Comparison of ENCODE assay signal across 15 mouse cellular contexts in genomic region chr13:97053844-97054243, GRCm38 (mm10). TPM values are rescaled to one million over a fixed set of nuclear protein-coding genes. Genes with fewer than 3 reads are reported as not detected.
DNase-seq lines count a peak whose midpoint lies in the region; ATAC-seq lines count a peak whose summit lies in the region.
"Had no signal": no experiment of that assay in that cellular context is flagged by ENCODE, and none has a peak within 500 bp of the region (broad histone marks: within the 10 kb centered on the region; RNA-seq: fewer than 3 reads in every experiment).

No protein-coding gene starts in this region.

- H3K36me3 ChIP-seq in liver, embryonic 11.5 days (ENCODE audit: control insufficient read depth, insufficient read depth, low read length) = no peaks in the 10 kb centered on the region
- H3K36me3 ChIP-seq: forebrain, embryonic 12.5 days; hindbrain, embryonic 10.5 days; liver, embryonic 12.5 days; midbrain, embryonic 12.5 days had no signal

- whole genome bisulfite sequencing in liver, embryonic 11.5 days = 75% methylated on average over 8 of the region's 8 CpGs

- no peak overlapping the region for H3K27ac ChIP-seq in liver, embryonic 11.5 days (ENCODE audit: low read depth, low read length)
- H3K27ac ChIP-seq: forebrain, embryonic 12.5 days; hindbrain, embryonic 10.5 days; layer of hippocampus, adult 2 months; liver, embryonic 12.5 days; midbrain, embryonic 12.5 days had no signal

- no peaks in the 10 kb centered on the region for H3K9me3 ChIP-seq in liver, embryonic 11.5 days (ENCODE audit: control insufficient read depth, low read length)
- H3K9me3 ChIP-seq: forebrain, embryonic 12.5 days; hindbrain, embryonic 10.5 days; liver, embryonic 12.5 days; midbrain, embryonic 12.5 days had no signal

- no peak overlapping the region for H3K4me3 ChIP-seq in liver, embryonic 11.5 days (ENCODE audit: low read depth, low read length)
- H3K4me3 ChIP-seq: forebrain, embryonic 12.5 days; hindbrain, embryonic 10.5 days; layer of hippocampus, adult 2 months; liver, embryonic 12.5 days; midbrain, embryonic 12.5 days had no signal

- H3K4me2 ChIP-seq in liver, embryonic 11.5 days = no peak overlapping the region
- H3K4me2 ChIP-seq: forebrain, embryonic 12.5 days; liver, embryonic 12.5 days; midbrain, embryonic 12.5 days had no signal

- ATAC-seq in granulocyte monocyte progenitor cell, adult 5-6 weeks (replicated peaks; ENCODE audit: poor library complexity, severe bottlenecking) = no peak
- no peak for ATAC-seq in liver, embryonic 11.5 days (replicated peaks; ENCODE audit: low FRiP score)
- ATAC-seq: liver, embryonic 12.5 days; Patski had no signal

- H3K27me3 ChIP-seq in liver, embryonic 11.5 days (replicated peaks; ENCODE audit: control insufficient read depth, insufficient read depth, low read length) = no peaks in the 10 kb centered on the region
- H3K27me3 ChIP-seq: forebrain, embryonic 12.5 days; liver, embryonic 12.5 days; midbrain, embryonic 12.5 days; Patski had no signal

- no peak overlapping the region for H3K9ac ChIP-seq in liver, embryonic 11.5 days (ENCODE audit: low read depth, low read length)
- H3K9ac ChIP-seq: forebrain, embryonic 12.5 days; liver, embryonic 12.5 days; midbrain, embryonic 12.5 days had no signal

- peak; percentile 50 for DNase-seq in adrenal gland, postnatal 14 days
- no peak for DNase-seq in adrenal gland, postnatal 4 days (ENCODE audit: low spot score in 2 of 2)
- peak; percentile 22 for DNase-seq in right cerebral cortex, postnatal 4 days
- no peak for DNase-seq in right cerebral cortex, adult 18-20 months
- DNase-seq in gonadal fat pad, adult 2 months (ENCODE audit: low read depth) = peak; percentile 50
- DNase-seq in lung, postnatal 4 days = peak; percentile 20 to 58
- no peak for DNase-seq in liver, embryonic 11.5 days (ENCODE audit: low spot score)
- DNase-seq: B cell, adult 2 months had no signal

- peaks cover 2% of the 10 kb centered on the region; the same call in 1 of the 2 replicates for H3K4me1 ChIP-seq in liver, embryonic 11.5 days (replicated peaks; ENCODE audit: control insufficient read depth, insufficient read depth, low read length)
- H3K4me1 ChIP-seq: forebrain, embryonic 12.5 days; hindbrain, embryonic 10.5 days; midbrain, embryonic 12.5 days had no signal

RNA-seq across cellular contexts. Expression of gene Fam169a, which starts 13.2 kb away (rescaled TPM):
- 4.5 and 5.7 TPM in 2 replicates for total RNA-seq in adrenal gland, postnatal 14 days (2021)
- 10 to 100 TPM in 1 of 2 experiments, 1 to 10 TPM in 1; 10.0 to 10.4 TPM for total RNA-seq in adrenal gland, postnatal 4 days (2021)
- polyA plus RNA-seq in gonadal fat pad, adult 2 months (2012; rRNA removed) = 3.2 and 3.3 TPM in 2 replicates
- not detected in 2 replicates for total RNA-seq in granulocyte monocyte progenitor cell, adult 5-6 weeks (2014; fragmentation: Nextera tagmentation)
- 0.47 and 0.88 TPM in 2 replicates for total RNA-seq in granulocyte monocyte progenitor cell, adult 5-6 weeks (2017)
- polyA plus RNA-seq in liver, embryonic 11.5 days (2014; fragmentation: Nextera tagmentation; extraction: Ambion mirVana) = 8.9 and 10.0 TPM in 2 replicates

RNA-seq across cellular contexts. Expression of gene 1700029F12Rik, which starts 19.7 kb away (rescaled TPM):
- not detected in 2 replicates for total RNA-seq in adrenal gland, postnatal 14 days (2021)
- under 1 TPM in 1 of 2 experiments, not detected in 1; 0.36 TPM for total RNA-seq in adrenal gland, postnatal 4 days (2021)
- polyA plus RNA-seq in gonadal fat pad, adult 2 months (2012; rRNA removed) = 7.4 and 15.2 TPM in 2 replicates
- total RNA-seq in granulocyte monocyte progenitor cell, adult 5-6 weeks (2014; fragmentation: Nextera tagmentation) = not detected in 2 replicates
- not detected in 2 replicates for total RNA-seq in granulocyte monocyte progenitor cell, adult 5-6 weeks (2017)
- not detected in 2 replicates for polyA plus RNA-seq in liver, embryonic 11.5 days (2014; fragmentation: Nextera tagmentation; extraction: Ambion mirVana)
- total RNA-seq: layer of hippocampus, adult 2 months had no signal
- polyA plus RNA-seq: forebrain, embryonic 12.5 days; hindbrain, embryonic 10.5 days; liver, embryonic 12.5 days; midbrain, embryonic 12.5 days; Patski had no signal

RNA-seq across cellular contexts. Expression of gene Gm6169, which starts 45.2 kb away (rescaled TPM):
- 0.33 TPM in 1 of 2 replicates, not detected in the other for total RNA-seq in adrenal gland, postnatal 14 days (2021)
- 10 to 100 TPM in 1 of 2 experiments, 1 to 10 TPM in 1; 2.1 to 26.4 TPM for total RNA-seq in adrenal gland, postnatal 4 days (2021)
- 7.6 and 7.7 TPM in 2 replicates for polyA plus RNA-seq in gonadal fat pad, adult 2 months (2012; rRNA removed)
- total RNA-seq in granulocyte monocyte progenitor cell, adult 5-6 weeks (2014; fragmentation: Nextera tagmentation) = 0.47 and 5.7 TPM in 2 replicates
- total RNA-seq in granulocyte monocyte progenitor cell, adult 5-6 weeks (2017) = 1.4 TPM in 1 of 2 replicates, not detected in the other
- polyA plus RNA-seq in liver, embryonic 11.5 days (2014; fragmentation: Nextera tagmentation; extraction: Ambion mirVana) = 1.9 and 2.0 TPM in 2 replicates
- total RNA-seq: layer of hippocampus, adult 2 months had no signal

Comparison
In these comparisons a context has a peak if more than half of its experiments do, and no peak if none do; other contexts are left out.
1. DNase-seq: peak in adrenal gland, postnatal 14 days (single experiment), right cerebral cortex, postnatal 4 days (single experiment), gonadal fat pad, adult 2 months (single experiment) and lung, postnatal 4 days (2 of 2); none in adrenal gland, postnatal 4 days (0 of 2), right cerebral cortex, adult 18-20 months (single experiment) and liver, embryonic 11.5 days (single experiment).